In the genomic region with DNA sequence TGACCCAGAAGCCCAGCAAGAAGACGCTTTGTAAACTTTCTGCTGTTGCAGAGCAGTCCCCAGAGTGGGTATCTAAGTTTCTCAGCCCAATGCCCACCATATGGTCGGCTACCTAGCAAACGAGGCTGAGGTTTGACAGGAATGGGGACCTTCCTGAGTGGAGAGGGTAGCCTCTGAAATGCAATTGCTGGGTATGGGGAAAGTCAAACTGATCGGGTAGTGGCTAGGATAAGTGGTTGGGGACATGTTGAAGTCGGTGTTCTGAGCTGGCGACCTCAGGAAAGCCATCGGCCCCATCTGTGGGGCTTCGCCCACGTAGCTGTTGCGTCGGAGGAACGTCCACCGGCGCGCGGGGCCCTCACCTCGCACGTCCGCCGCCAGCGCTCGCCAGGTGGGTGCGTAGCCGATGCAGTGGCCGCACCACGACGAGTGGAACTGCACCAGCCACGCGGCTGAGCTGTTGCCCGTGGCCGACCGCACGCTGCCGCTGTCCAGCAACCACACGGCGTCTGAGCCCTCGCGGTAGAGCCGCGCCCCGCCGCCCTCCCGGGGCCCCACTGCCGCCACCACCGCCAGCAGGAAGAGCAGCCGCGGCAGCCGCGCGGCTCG, we compare ENCODE assay signal across 9 mouse cellular contexts. TPM values are rescaled to one million over a fixed set of nuclear protein-coding genes. Genes with fewer than 3 reads are reported as not detected.
DNase-seq lines count a peak whose midpoint lies in the region; ATAC-seq lines count a peak whose summit lies in the region.
"Had no signal": no experiment of that assay in that cellular context is flagged by ENCODE, and none has a peak within 500 bp of the region (broad histone marks: within the 10 kb centered on the region; RNA-seq: fewer than 3 reads in every experiment).

No protein-coding gene starts in this region.

- no peaks in the 10 kb centered on the region for H3K27me3 ChIP-seq in hindbrain, embryonic 13.5 days

- whole genome bisulfite sequencing in hindbrain, embryonic 13.5 days: under 1% methylated on average over 39 of the region's 51 CpGs

- H3K36me3 ChIP-seq in hindbrain, embryonic 13.5 days: no peaks in the 10 kb centered on the region

- peak overlapping the region; percentile 82 for H3K4me2 ChIP-seq in hindbrain, embryonic 13.5 days

- peak; percentile 66 for ATAC-seq in hindbrain, embryonic 13.5 days (ENCODE audit: low FRiP score)
- peak; percentile 27 for ATAC-seq in megakaryocyte progenitor cell, adult 5-6 weeks (replicated peaks; ENCODE audit: poor library complexity)

- H3K9me3 ChIP-seq in hindbrain, embryonic 13.5 days: no peaks in the 10 kb centered on the region

- DNase-seq in embryo, embryonic 10 days (ENCODE audit: low spot score): peak; percentile 38
- no peak for DNase-seq in embryo, embryonic 11 days
- peak; percentile 8 to 45 for DNase-seq in right cerebral cortex, postnatal 36 days (ENCODE audit: low spot score in 2 of 2)
- DNase-seq in right cerebral cortex, postnatal 25 days: no peak
- DNase-seq in adrenal gland, postnatal 36 days: no peak
- no peak for DNase-seq in thymus, postnatal 0 days (ENCODE audit: low spot score)

- peak overlapping the region; percentile 88 for H3K27ac ChIP-seq in hindbrain, embryonic 13.5 days

- peaks cover 32% of the 10 kb centered on the region for H3K4me1 ChIP-seq in hindbrain, embryonic 13.5 days (replicated peaks)

- peak overlapping the region; percentile 90 for H3K4me3 ChIP-seq in hindbrain, embryonic 13.5 days

- peak overlapping the region; percentile 90 for H3K9ac ChIP-seq in hindbrain, embryonic 13.5 days

RNA-seq across cellular contexts. Expression of gene Qsox2, which starts 0.5 kb away (rescaled TPM):
- 13.2 and 13.9 TPM in 2 replicates for polyA plus RNA-seq in hindbrain, embryonic 13.5 days (2015; fragmentation: Nextera tagmentation; extraction: Ambion mirVana)
- 6.9 and 10.3 TPM in 2 replicates for total RNA-seq in megakaryocyte progenitor cell, adult 5-6 weeks (2015)
- total RNA-seq in megakaryocyte progenitor cell, adult 5-6 weeks (2017): 5.3 and 5.9 TPM in 2 replicates
- total RNA-seq in adrenal gland, postnatal 36 days (2021): 10 to 100 TPM; 20.5 to 21.0 TPM
- 15.2 and 15.3 TPM in 2 replicates for polyA plus RNA-seq in thymus, postnatal 0 days (2015; fragmentation: Nextera tagmentation; extraction: Ambion mirVana)

RNA-seq across cellular contexts. Expression of gene Lhx3, which starts 28.7 kb away (rescaled TPM):
- 5.2 and 15.4 TPM in 2 replicates for polyA plus RNA-seq in hindbrain, embryonic 13.5 days (2015; fragmentation: Nextera tagmentation; extraction: Ambion mirVana)
- total RNA-seq in megakaryocyte progenitor cell, adult 5-6 weeks (2015): not detected in 2 replicates
- total RNA-seq in megakaryocyte progenitor cell, adult 5-6 weeks (2017): not detected in 2 replicates
- under 1 TPM in 1 of 2 experiments, not detected in 1; 0.69 TPM for total RNA-seq in adrenal gland, postnatal 36 days (2021)
- polyA plus RNA-seq in thymus, postnatal 0 days (2015; fragmentation: Nextera tagmentation; extraction: Ambion mirVana): 0.17 and 0.22 TPM in 2 replicates
- total RNA-seq: hematopoietic stem cell, adult 5-6 weeks had no signal

RNA-seq across cellular contexts. Expression of gene Ccdc187, which starts 57.6 kb away (rescaled TPM):
- polyA plus RNA-seq in hindbrain, embryonic 13.5 days (2015; fragmentation: Nextera tagmentation; extraction: Ambion mirVana): 0.18 and 0.23 TPM in 2 replicates
- not detected in 2 replicates for total RNA-seq in megakaryocyte progenitor cell, adult 5-6 weeks (2015)
- total RNA-seq in megakaryocyte progenitor cell, adult 5-6 weeks (2017): not detected in 2 replicates
- under 1 TPM; 0.36 to 0.46 TPM for total RNA-seq in adrenal gland, postnatal 36 days (2021)
- 0.04 TPM in 2 replicates for polyA plus RNA-seq in thymus, postnatal 0 days (2015; fragmentation: Nextera tagmentation; extraction: Ambion mirVana)
- total RNA-seq: hematopoietic stem cell, adult 5-6 weeks had no signal

Comparison
In these comparisons a context has a peak if more than half of its experiments do, and no peak if none do; other contexts are left out.
1. DNase-seq: peak in embryo, embryonic 10 days (single experiment) and right cerebral cortex, postnatal 36 days (2 of 2); none in embryo, embryonic 11 days (single experiment), right cerebral cortex, postnatal 25 days (single experiment), adrenal gland, postnatal 36 days (0 of 2) and thymus, postnatal 0 days (single experiment).